Mouse (Mus musculus): Measurements from ENCODE around the gene Arhgef6.

DNA sequence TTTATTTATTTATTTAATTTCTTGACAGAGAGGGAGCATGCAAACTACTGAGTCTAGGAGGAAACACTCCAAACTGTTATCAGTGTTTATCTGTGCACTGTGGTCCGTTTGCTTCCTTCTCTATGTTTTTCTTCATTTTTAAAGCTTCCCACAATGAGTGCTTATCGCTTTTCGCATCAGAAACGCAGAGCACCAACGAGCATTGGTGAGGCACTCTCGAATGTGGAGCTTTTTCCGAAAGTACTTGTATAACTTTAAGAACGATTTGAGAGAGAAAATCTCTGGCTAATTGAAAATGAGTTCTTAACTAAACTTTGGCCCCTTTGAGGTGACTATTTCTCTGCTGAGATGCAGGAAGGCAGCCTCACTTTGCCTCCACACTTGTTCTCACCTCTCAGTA is 151.2 kb downstream of the Arhgef6 start:
- TF ChIP-seq CTCF (IDR thresholded peaks at IDR 0.05; ENCODE audit: low read depth) (no peak), EP300 (optimal IDR thresholded peaks at IDR 0.05) (no peak)
